Mouse (Mus musculus) heart, postnatal 25 days (tissue): ENCODE data around the gene Pglyrp1. TPM values are rescaled to one million over a fixed set of nuclear protein-coding genes. Genes with fewer than 3 reads are reported as not detected.

Experiments
- DNase-seq: peaks from one replicate; pipeline ENCODE4 v3.0.0; 2022; ENCODE audit warnings: low spot score
- intact Hi-C: fragments of 180-260 bp; cut with DNase I; formaldehyde crosslinking; loops from one replicate; pipeline ENCODE4 v1.15.1; 2025
- total RNA-seq, 2 experiments: library from RNA; stranded (reverse); gene quantifications; 2 replicates each; pipeline ENCODE4 v1.2.3; 2021

The Pglyrp1 gene
- total RNA-seq, 2 experiments from 2014 or later, result 1.2 to 1.7 TPM

DNA sequence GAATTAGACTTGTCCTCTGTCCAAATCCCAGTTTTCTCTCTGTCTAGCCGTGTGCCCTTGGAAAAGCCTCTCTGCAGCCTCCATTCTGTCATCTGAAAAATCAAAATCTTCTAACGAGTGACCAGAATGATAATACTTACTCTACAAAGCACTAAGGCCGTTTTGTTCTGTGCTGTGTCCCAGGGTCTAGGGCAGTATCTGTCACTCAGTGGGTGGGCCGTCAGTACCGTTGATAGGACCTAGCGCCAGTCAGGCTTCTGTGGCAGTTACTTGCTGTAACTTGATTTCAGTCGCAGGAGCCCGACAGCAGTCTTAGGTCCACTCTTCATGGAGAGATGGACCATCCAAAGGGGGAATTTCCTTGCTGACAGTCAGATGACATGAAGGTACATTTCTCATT is 53.2 kb downstream of the Pglyrp1 start:
- intact Hi-C loops, result no loop called here
- no peak for DNase-seq

DNA sequence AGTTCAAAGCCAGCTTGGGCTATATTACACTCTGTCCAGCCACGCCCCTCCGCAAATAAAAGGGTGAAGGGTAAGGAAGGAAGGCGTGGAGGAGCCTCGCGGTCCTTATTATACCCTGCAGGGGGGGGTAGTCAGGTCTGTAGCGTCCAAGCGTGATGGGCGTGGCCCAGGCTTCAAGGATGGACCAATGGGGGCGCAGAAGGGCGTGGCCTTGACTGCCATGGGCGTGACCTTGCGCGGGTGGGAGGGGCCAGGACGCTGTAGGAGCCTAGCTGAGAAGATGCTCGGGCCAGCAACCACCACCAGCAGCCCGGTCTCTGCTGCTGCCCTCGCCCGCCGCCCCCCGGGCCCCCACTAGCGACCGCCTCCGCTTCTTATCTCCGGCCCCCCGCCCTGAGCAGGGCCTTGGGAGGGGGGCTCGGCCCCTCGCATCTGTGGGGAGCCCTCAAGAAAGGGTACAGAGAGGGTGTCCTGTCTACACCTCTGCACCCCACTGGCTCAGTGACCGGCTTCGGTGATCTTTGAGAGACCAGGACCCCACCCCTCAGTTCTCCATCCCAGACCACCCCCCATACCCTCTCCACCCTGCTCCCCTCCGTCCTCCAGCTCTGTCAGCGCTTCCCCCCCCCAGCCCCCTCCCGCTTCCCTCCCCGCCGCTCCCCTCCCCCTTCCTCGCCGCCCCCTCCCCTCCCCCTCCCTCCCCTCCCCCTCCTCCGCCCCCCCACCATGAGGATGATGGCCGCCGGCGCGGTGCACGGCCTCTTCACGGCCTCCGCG is 54.2 kb downstream of the Pglyrp1 start, which contains the start of gene Nova2:
Nova2 (plus strand) TSS at position 727 of the 777 bp plus-strand sequence.
- intact Hi-C loops, result no loop called here

DNA sequence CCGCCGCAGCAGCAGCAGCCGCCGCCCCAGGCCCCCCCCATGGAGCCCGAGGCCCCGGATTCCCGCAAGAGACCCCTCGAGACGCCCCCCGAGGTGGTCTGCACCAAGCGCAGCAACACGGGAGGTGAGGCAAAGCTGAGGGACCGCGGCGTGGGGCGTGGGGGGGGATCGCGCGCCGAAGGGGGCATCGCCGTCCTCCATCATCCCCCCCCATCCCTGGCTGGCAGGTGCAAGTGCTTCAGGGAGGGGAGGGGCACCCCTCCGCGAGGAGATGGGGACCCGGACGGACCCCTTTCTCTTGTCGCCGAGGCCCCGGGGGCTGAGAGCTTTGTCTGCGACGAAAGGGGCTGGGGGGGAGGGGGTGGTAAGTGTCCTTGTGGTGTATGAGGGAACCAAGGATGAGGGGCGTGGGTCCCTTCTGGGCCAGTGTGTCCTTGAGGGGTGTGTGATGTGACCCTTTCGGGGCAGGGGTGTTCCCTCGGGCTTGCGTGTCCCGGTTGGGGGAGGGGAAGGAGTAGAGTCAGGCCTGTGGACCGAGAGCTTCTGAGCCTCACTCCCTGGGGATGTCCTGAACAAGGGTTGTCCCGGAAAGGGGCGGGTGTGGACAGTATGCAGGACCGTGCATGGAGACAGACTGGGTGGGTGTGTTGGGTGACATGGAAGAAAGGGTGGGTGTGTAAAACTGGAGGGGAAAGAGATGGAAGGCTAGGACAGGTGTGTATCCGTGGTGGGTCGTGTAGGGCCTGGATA is 55.1 kb downstream of the Pglyrp1 start:
- intact Hi-C loops, result no loop called here

More for the DNA sequence above, 54.2 kb downstream of the Pglyrp1 start, which contains the start of gene Nova2:
- DNase-seq, result peak; percentile 86

DNA sequence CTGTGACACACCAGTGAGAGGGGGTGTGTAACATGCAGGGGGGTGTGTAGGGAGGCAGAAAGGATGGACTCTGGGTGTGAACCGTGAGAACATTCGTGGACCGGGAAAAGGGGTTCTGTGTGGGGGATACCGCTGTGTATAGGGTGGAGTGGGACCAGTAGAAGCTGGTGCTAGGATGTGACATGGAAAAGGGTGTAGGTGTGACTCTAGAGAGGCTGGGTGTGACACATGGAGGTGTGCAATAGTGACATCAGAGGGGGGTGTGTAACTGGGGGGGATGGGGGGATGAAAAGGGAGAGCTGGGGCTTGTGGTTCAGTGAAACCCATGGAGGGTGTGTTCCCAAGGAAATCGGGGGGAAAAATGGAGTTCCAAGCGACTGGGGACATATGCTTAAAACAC is 55.8 kb downstream of the Pglyrp1 start:
- intact Hi-C loops, result loop anchor here (1.0 kb wide), 1 partner anchor 21 kb away; no protein-coding TSS in a partner anchor
- DNase-seq, result no peak

More for the DNA sequence above, 55.1 kb downstream of the Pglyrp1 start:
- peak; percentile 61 for DNase-seq

DNA sequence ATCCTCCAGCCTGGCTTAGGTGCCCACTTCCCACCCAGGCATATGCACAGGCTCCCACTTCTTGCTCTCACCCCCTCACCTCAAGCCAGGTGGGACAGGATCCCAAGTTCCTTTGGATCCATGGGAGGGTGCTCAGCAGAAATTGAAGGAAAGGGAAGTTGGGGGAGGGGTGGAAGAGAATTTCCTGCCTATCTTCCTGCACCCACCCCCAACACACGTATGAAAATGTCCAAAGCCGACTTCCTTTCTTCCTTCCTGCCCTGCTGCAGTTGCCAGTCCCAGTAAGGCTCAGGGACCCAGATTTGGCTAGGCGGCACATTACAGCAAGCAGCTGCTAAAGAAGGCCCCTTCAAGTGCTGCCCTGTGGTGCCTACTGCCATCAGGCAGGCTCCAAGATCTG is 56.6 kb downstream of the Pglyrp1 start:
- peak; percentile 49 for DNase-seq
- intact Hi-C loops, result loop anchor here (1.0 kb wide), 1 partner anchor 21 kb away; no protein-coding TSS in a partner anchor

Other genes starting within 250 kb of the Pglyrp1 start
- gene Psg21, start 214.6 kb upstream of the Pglyrp1 start, total RNA-seq, result not detected
- gene Psg20, start 185.1 kb upstream of the Pglyrp1 start, total RNA-seq, result not detected
- gene Psg22, start 153.2 kb upstream of the Pglyrp1 start, total RNA-seq, result not detected
- gene Psg19, start 72.8 kb upstream of the Pglyrp1 start, total RNA-seq, result not detected
- not detected for gene Psg17, start 49.7 kb upstream of the Pglyrp1 start, total RNA-seq
- gene Mill2, start 31.4 kb upstream of the Pglyrp1 start, total RNA-seq, result 1 to 10 TPM; 6.5 to 6.7 TPM
- gene Ccdc61, start 39.1 kb downstream of the Pglyrp1 start, total RNA-seq, result 1 to 10 TPM; 7.7 to 8.3 TPM
- 1 to 10 TPM; 5.5 to 6.6 TPM for gene Nova2, start 54.6 kb downstream of the Pglyrp1 start, total RNA-seq
- not detected for gene Nanos2, start 116.1 kb downstream of the Pglyrp1 start, total RNA-seq
- 1 to 10 TPM; 3.2 to 4.0 TPM for gene Mypop, start 119.9 kb downstream of the Pglyrp1 start, total RNA-seq
- gene Irf2bp1, start 132.7 kb downstream of the Pglyrp1 start, total RNA-seq, result 10 to 100 TPM; 20.2 to 23.6 TPM
- gene Foxa3, start 152.2 kb downstream of the Pglyrp1 start, total RNA-seq, result not detected
- gene Sympk, start 153.0 kb downstream of the Pglyrp1 start, total RNA-seq, result 10 to 100 TPM; 76.3 to 80.1 TPM
- gene Rsph6a, start 183.4 kb downstream of the Pglyrp1 start, total RNA-seq, result not detected
- 10 to 100 TPM; 43.9 to 45.4 TPM for gene Dmwd, start 204.9 kb downstream of the Pglyrp1 start, total RNA-seq
- 100 to 1,000 TPM; 555 to 584 TPM for gene Dmpk, start 212.5 kb downstream of the Pglyrp1 start, total RNA-seq
- gene Six5, start 223.3 kb downstream of the Pglyrp1 start, total RNA-seq, result 1 to 10 TPM; 8.6 to 9.8 TPM
- not detected for gene Gm4969, start 247.0 kb downstream of the Pglyrp1 start, total RNA-seq
- gene Fbxo46, start 248.5 kb downstream of the Pglyrp1 start, total RNA-seq, result 1 to 10 TPM; 5.4 to 5.5 TPM